In genomic region chr12:100910731-100911130, GRCm38 (mm10) we compare ENCODE assay signal across 14 mouse cellular contexts. TPM values are rescaled to one million over a fixed set of nuclear protein-coding genes. Genes with fewer than 3 reads are reported as not detected.
DNase-seq lines count a peak whose midpoint lies in the region; ATAC-seq and TF ChIP-seq lines count a peak whose summit lies in the region.
"Had no signal": no experiment of that assay in that cellular context is flagged by ENCODE, and none has a peak within 500 bp of the region (broad histone marks: within the 10 kb centered on the region; RNA-seq: fewer than 3 reads in every experiment).

No protein-coding gene starts in this region.

- H3K4me3 ChIP-seq in hindbrain, postnatal 0 days (ENCODE audit: low read length): no peak overlapping the region
- no peak overlapping the region for H3K4me3 ChIP-seq in hindbrain, embryonic 10.5 days
- H3K4me3 ChIP-seq in left cerebral cortex, adult 2 months: no peak overlapping the region
- H3K4me3 ChIP-seq: forebrain, embryonic 13.5 days; neural tube, embryonic 13.5 days had no signal

- intact Hi-C loops in left cerebral cortex, adult 2 months (cut with DNase I): loop anchor here (1.0 kb wide), 1 partner anchor 23 kb away; no protein-coding TSS in a partner anchor

- H3K4me2 ChIP-seq in hindbrain, postnatal 0 days (ENCODE audit: low read depth, low read length): no peak overlapping the region
- H3K4me2 ChIP-seq: forebrain, embryonic 13.5 days; neural tube, embryonic 13.5 days had no signal

- no peak overlapping the region for H3K27ac ChIP-seq in hindbrain, postnatal 0 days
- no peak overlapping the region for H3K27ac ChIP-seq in hindbrain, embryonic 10.5 days
- H3K27ac ChIP-seq in left cerebral cortex, adult 2 months: peak overlapping the region; percentile 34; the same call in 1 of the 2 replicates
- H3K27ac ChIP-seq: forebrain, embryonic 13.5 days; neural tube, embryonic 13.5 days had no signal

- DNase-seq in hindbrain, postnatal 0 days (ENCODE audit: low spot score): peak; percentile 15
- no peak for DNase-seq in hindbrain, embryonic 10.5 days (ENCODE audit: low spot score)
- peak; percentile 31 for DNase-seq in brain, embryonic 14.5 days (ENCODE audit: low read depth)
- peak; percentile 86 for DNase-seq in cerebellum, adult 9-11 months
- DNase-seq in left cerebral cortex, adult 2 months (ENCODE audit: extremely low spot score in 1 of 2, low spot score in 2 of 2): peak in 1 of 2 experiments; percentile 64
- DNase-seq in thymus, adult 18-20 months: no peak
- no peak for DNase-seq in natural killer cell, adult 2 months (ENCODE audit: low spot score in 2 of 2)
- DNase-seq in urinary bladder, adult 18-20 months (ENCODE audit: low spot score in 2 of 2): no peak
- DNase-seq: kidney, adult 9 months; lung, postnatal 4 days; midbrain, embryonic 14.5 days had no signal

- H3K9ac ChIP-seq in hindbrain, postnatal 0 days (replicated peaks; ENCODE audit: low read length): no peak overlapping the region
- H3K9ac ChIP-seq: forebrain, embryonic 13.5 days; neural tube, embryonic 13.5 days had no signal

- peaks cover 4% of the 10 kb centered on the region; the same call in 1 of the 2 replicates for H3K36me3 ChIP-seq in hindbrain, postnatal 0 days (ENCODE audit: insufficient read depth, low read length)
- peaks cover 54% of the 10 kb centered on the region for H3K36me3 ChIP-seq in hindbrain, embryonic 10.5 days

- 0 out of 2 replicates have a peak, but pooled peaks cover 5% of the 10 kb centered on the region for H3K4me1 ChIP-seq in hindbrain, postnatal 0 days (ENCODE audit: insufficient read depth, low read length)
- peaks cover 13% of the 10 kb centered on the region for H3K4me1 ChIP-seq in hindbrain, embryonic 10.5 days (replicated peaks)

- TF ChIP-seq CTCF in hindbrain, postnatal 0 days (IDR thresholded peaks at IDR 0.05; ENCODE audit: low read depth): no peak
- no peak for TF ChIP-seq CTCF in brain, embryonic 14.5 days (IDR thresholded peaks at IDR 0.05; ENCODE audit: borderline replicate concordance, extremely low read depth, insufficient read depth, insufficient read length)
- TF ChIP-seq CTCF in left cerebral cortex, adult 2 months (IDR thresholded peaks at IDR 0.05): no peak

- ATAC-seq in hindbrain, postnatal 0 days: no peak
- ATAC-seq: forebrain, embryonic 13.5 days; hindbrain, embryonic 16.5 days had no signal

- no peaks in the 10 kb centered on the region for H3K9me3 ChIP-seq in hindbrain, postnatal 0 days (ENCODE audit: low read length)
- no peaks in the 10 kb centered on the region for H3K9me3 ChIP-seq in hindbrain, embryonic 10.5 days
- H3K9me3 ChIP-seq: forebrain, embryonic 13.5 days; neural tube, embryonic 13.5 days had no signal

- H3K27me3 ChIP-seq in hindbrain, postnatal 0 days (ENCODE audit: insufficient read depth, low read length): no peaks in the 10 kb centered on the region
- peaks cover 32% of the 10 kb centered on the region for H3K27me3 ChIP-seq in hindbrain, embryonic 10.5 days (ENCODE audit: insufficient read depth, poor library complexity, severe bottlenecking)

- 66% methylated on average over 12 of the region's 12 CpGs for WGBS in hindbrain, postnatal 0 days
- WGBS in hindbrain, embryonic 10.5 days: 86% methylated on average over 12 of the region's 12 CpGs

- no peak for TF ChIP-seq POLR2A in brain, embryonic 14.5 days (IDR thresholded peaks at IDR 0.05; ENCODE audit: borderline replicate concordance, extremely low read depth, insufficient read depth, insufficient read length, poor library complexity, severe bottlenecking)

RNA-seq across cellular contexts. Expression of gene Gpr68, which starts 2.7 kb away (rescaled TPM):
- total RNA-seq in hindbrain, postnatal 0 days (2014; rRNA removed): 29.5 and 33.1 TPM in 2 replicates
- polyA plus RNA-seq in hindbrain, postnatal 0 days (2015; fragmentation: Nextera tagmentation; extraction: Ambion mirVana): 6.0 and 8.1 TPM in 2 replicates
- polyA plus RNA-seq in hindbrain, embryonic 10.5 days (2016; fragmentation: Nextera tagmentation; extraction: Ambion mirVana): 0.10 and 0.21 TPM in 2 replicates
- polyA plus RNA-seq in brain, embryonic 14.5 days (2012; rRNA removed): 1.8 and 3.4 TPM in 2 replicates
- total RNA-seq in left cerebral cortex, adult 2 months (2021): 10 to 100 TPM; 14.0 to 15.6 TPM

Comparison
In these comparisons a context has a peak if more than half of its experiments do, and no peak if none do; other contexts are left out.
1. DNase-seq: peak in hindbrain, postnatal 0 days (single experiment), brain, embryonic 14.5 days (single experiment) and cerebellum, adult 9-11 months (single experiment); none in hindbrain, embryonic 10.5 days (single experiment), thymus, adult 18-20 months (0 of 2), natural killer cell, adult 2 months (0 of 2) and urinary bladder, adult 18-20 months (0 of 2).